Mouse (Mus musculus): ENCODE data around the gene Col5a1. TPM values are rescaled to one million over a fixed set of nuclear protein-coding genes. Genes with fewer than 3 reads are reported as not detected.

Gene Col5a1
- total and polyA plus RNA-seq, 3 experiments, result 15.7 to 22.9 (median 16.0) TPM

GRCm38 (mm10) chr2:28040466-28040865 is 154.2 kb downstream of the Col5a1 start:
- H3K27me3 ChIP-seq (ENCODE audit: control insufficient read depth, insufficient read depth, low read length), result no peaks in the 10 kb centered on the region
- H3K9ac ChIP-seq (ENCODE audit: low read depth, low read length), result no peak overlapping the region
- DNase-seq, result no peak
- no peak overlapping the region for H3K27ac ChIP-seq
- no peaks in the 10 kb centered on the region for H3K79me2 ChIP-seq (replicated peaks; ENCODE audit: control insufficient read depth, insufficient read depth, low read length)
- TF ChIP-seq CTCF (IDR thresholded peaks at IDR 0.05) (no peak), EP300 (IDR thresholded peaks at IDR 0.05; ENCODE audit: insufficient read depth, low read depth, low read length) (no peak), POLR2A (IDR thresholded peaks at IDR 0.05; ENCODE audit: insufficient read depth, low read depth, low read length) (no peak)
- intact Hi-C loops (cut with DNase I), result no loop called here
- no peak overlapping the region for H3K4me3 ChIP-seq
- H3K4me1 ChIP-seq (ENCODE audit: control insufficient read depth, insufficient read depth, low read length), result peaks cover 2% of the 10 kb centered on the region; the same call in 1 of the 2 replicates
- WGBS, result 91% methylated on average over 1 of the region's 1 CpGs
- no peaks in the 10 kb centered on the region for H3K36me3 ChIP-seq (ENCODE audit: control insufficient read depth, insufficient read depth, low read length)

- no peak for DNase-seq
- H3K9ac ChIP-seq (ENCODE audit: low read depth, low read length), result no peak overlapping the region
- intact Hi-C loops (cut with DNase I), result no loop called here
- H3K4me1 ChIP-seq (ENCODE audit: control insufficient read depth, insufficient read depth, low read length), result no peaks in the 10 kb centered on the region
- H3K27me3 ChIP-seq (ENCODE audit: control insufficient read depth, insufficient read depth, low read length), result no peaks in the 10 kb centered on the region; the same call in 1 of the 2 replicates
- H3K27ac ChIP-seq, result no peak overlapping the region
- no peaks in the 10 kb centered on the region for H3K79me2 ChIP-seq (replicated peaks; ENCODE audit: control insufficient read depth, insufficient read depth, low read length)
- WGBS, result 78% methylated on average over 9 of the region's 9 CpGs
- no peak for TF ChIP-seq EP300 (IDR thresholded peaks at IDR 0.05; ENCODE audit: insufficient read depth, low read depth, low read length)
- TF ChIP-seq CTCF (IDR thresholded peaks at IDR 0.05), result no peak
- TF ChIP-seq POLR2A (IDR thresholded peaks at IDR 0.05; ENCODE audit: insufficient read depth, low read depth, low read length), result no peak
- no peak overlapping the region for H3K4me3 ChIP-seq
- H3K36me3 ChIP-seq (ENCODE audit: control insufficient read depth, insufficient read depth, low read length), result no peaks in the 10 kb centered on the region
Observed at GRCm38 (mm10) chr2:28044920-28045598, 158.8 kb downstream of the Col5a1 start.

- WGBS, result 54% methylated on average over 6 of the region's 6 CpGs
- intact Hi-C loops (cut with DNase I), result no loop called here
Observed at GRCm38 (mm10) chr2:28046311-28046710, 160.1 kb downstream of the Col5a1 start.

GRCm38 (mm10) chr2:28047092-28047491 is 160.9 kb downstream of the Col5a1 start:
- Histone ChIP-seq H3K9ac (ENCODE audit: low read depth, low read length) (no peak overlapping the region), H3K4me3 (no peak overlapping the region), H3K4me1 (ENCODE audit: control insufficient read depth, insufficient read depth, low read length) (no peaks in the 10 kb centered on the region), H3K36me3 (ENCODE audit: control insufficient read depth, insufficient read depth, low read length) (no peaks in the 10 kb centered on the region), H3K27me3 (ENCODE audit: control insufficient read depth, insufficient read depth, low read length) (no peaks in the 10 kb centered on the region; the same call in 1 of the 2 replicates), H3K79me2 (replicated peaks; ENCODE audit: control insufficient read depth, insufficient read depth, low read length) (no peaks in the 10 kb centered on the region), H3K27ac (no peak overlapping the region)
- intact Hi-C loops (cut with DNase I), result no loop called here
- 79% methylated on average over 7 of the region's 7 CpGs for WGBS
- no peak for TF ChIP-seq EP300 (IDR thresholded peaks at IDR 0.05; ENCODE audit: insufficient read depth, low read depth, low read length)
- TF ChIP-seq CTCF (IDR thresholded peaks at IDR 0.05), result no peak
- TF ChIP-seq POLR2A (IDR thresholded peaks at IDR 0.05; ENCODE audit: insufficient read depth, low read depth, low read length), result no peak
- DNase-seq, result no peak

More at GRCm38 (mm10) chr2:28046311-28046710, 160.1 kb downstream of the Col5a1 start:
- H3K27me3 ChIP-seq (ENCODE audit: control insufficient read depth, insufficient read depth, low read length), result no peaks in the 10 kb centered on the region; the same call in 1 of the 2 replicates
- H3K36me3 ChIP-seq (ENCODE audit: control insufficient read depth, insufficient read depth, low read length), result no peaks in the 10 kb centered on the region
- H3K9ac ChIP-seq (ENCODE audit: low read depth, low read length), result no peak overlapping the region
- H3K79me2 ChIP-seq (replicated peaks; ENCODE audit: control insufficient read depth, insufficient read depth, low read length), result no peaks in the 10 kb centered on the region
- no peak overlapping the region for H3K4me3 ChIP-seq
- H3K27ac ChIP-seq, result no peak overlapping the region
- TF ChIP-seq CTCF (IDR thresholded peaks at IDR 0.05) (no peak), POLR2A (IDR thresholded peaks at IDR 0.05; ENCODE audit: insufficient read depth, low read depth, low read length) (no peak), EP300 (IDR thresholded peaks at IDR 0.05; ENCODE audit: insufficient read depth, low read depth, low read length) (no peak)
- H3K4me1 ChIP-seq (ENCODE audit: control insufficient read depth, insufficient read depth, low read length), result no peaks in the 10 kb centered on the region
- no peak for DNase-seq

GRCm38 (mm10) chr2:28059922-28060321 is 173.7 kb downstream of the Col5a1 start:
- no peak overlapping the region for H3K4me3 ChIP-seq
- no peak overlapping the region for H3K27ac ChIP-seq
- no peak for TF ChIP-seq CTCF (IDR thresholded peaks at IDR 0.05)
- no peak for TF ChIP-seq EP300 (IDR thresholded peaks at IDR 0.05; ENCODE audit: insufficient read depth, low read depth, low read length)
- no peak for TF ChIP-seq POLR2A (IDR thresholded peaks at IDR 0.05; ENCODE audit: insufficient read depth, low read depth, low read length)
- intact Hi-C loops (cut with DNase I), result no loop called here
- no peak overlapping the region for H3K9ac ChIP-seq (ENCODE audit: low read depth, low read length)
- no peaks in the 10 kb centered on the region for H3K27me3 ChIP-seq (ENCODE audit: control insufficient read depth, insufficient read depth, low read length)
- no peaks in the 10 kb centered on the region for H3K36me3 ChIP-seq (ENCODE audit: control insufficient read depth, insufficient read depth, low read length)
- 62% methylated on average over 1 of the region's 1 CpGs for WGBS
- no peaks in the 10 kb centered on the region for H3K4me1 ChIP-seq (ENCODE audit: control insufficient read depth, insufficient read depth, low read length)
- DNase-seq, result no peak
- H3K79me2 ChIP-seq (replicated peaks; ENCODE audit: control insufficient read depth, insufficient read depth, low read length), result no peaks in the 10 kb centered on the region

- Histone ChIP-seq H3K36me3 (ENCODE audit: control insufficient read depth, insufficient read depth, low read length) (no peaks in the 10 kb centered on the region), H3K4me3 (no peak overlapping the region), H3K9ac (ENCODE audit: low read depth, low read length) (no peak overlapping the region), H3K27ac (no peak overlapping the region), H3K79me2 (replicated peaks; ENCODE audit: control insufficient read depth, insufficient read depth, low read length) (no peaks in the 10 kb centered on the region), H3K27me3 (ENCODE audit: control insufficient read depth, insufficient read depth, low read length) (no peaks in the 10 kb centered on the region), H3K4me1 (ENCODE audit: control insufficient read depth, insufficient read depth, low read length) (0 out of 2 replicates have a peak, but pooled peaks cover 1% of the 10 kb centered on the region)
- intact Hi-C loops (cut with DNase I), result no loop called here
- no peak for DNase-seq
- 82% methylated on average over 4 of the region's 4 CpGs for WGBS
- TF ChIP-seq CTCF (IDR thresholded peaks at IDR 0.05) (no peak), EP300 (IDR thresholded peaks at IDR 0.05; ENCODE audit: insufficient read depth, low read depth, low read length) (no peak)
Observed at GRCm38 (mm10) chr2:28063711-28064338, 177.6 kb downstream of the Col5a1 start.

Data from heart, adult 2 months (tissue).